Mouse (Mus musculus): ENCODE measurements around the gene Kansl2.
"Not testable (repeated sequence)": the region's sequence is repeated elsewhere in the genome, so short reads cannot be mapped to it uniquely, and the experiment has no call there.

Gene Kansl2

DNA sequence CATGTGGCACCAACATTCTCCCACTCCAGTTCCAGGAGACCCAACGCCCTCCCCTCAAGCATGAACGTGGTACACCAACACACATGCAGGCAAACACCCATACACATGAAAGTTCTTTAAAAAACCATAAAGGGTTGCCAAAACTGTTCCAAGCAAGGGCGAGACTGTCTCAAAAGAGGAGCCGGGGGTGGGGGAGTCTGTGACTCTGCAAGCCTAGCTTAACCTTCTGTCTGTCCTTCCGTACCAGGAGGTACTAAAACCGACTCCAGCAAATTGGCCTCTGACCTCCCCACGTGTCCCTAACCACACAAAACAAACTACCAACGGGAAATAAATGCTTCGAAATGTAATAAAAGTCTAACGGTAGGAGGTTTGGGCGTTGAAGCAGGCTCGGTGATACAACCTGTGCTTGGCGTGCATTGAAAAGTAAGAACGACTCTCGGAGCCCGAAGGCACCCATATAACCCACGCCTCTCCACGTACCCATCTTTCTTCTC, 981 bp downstream of the Kansl2 start:
- DNase-seq: no peak

DNA sequence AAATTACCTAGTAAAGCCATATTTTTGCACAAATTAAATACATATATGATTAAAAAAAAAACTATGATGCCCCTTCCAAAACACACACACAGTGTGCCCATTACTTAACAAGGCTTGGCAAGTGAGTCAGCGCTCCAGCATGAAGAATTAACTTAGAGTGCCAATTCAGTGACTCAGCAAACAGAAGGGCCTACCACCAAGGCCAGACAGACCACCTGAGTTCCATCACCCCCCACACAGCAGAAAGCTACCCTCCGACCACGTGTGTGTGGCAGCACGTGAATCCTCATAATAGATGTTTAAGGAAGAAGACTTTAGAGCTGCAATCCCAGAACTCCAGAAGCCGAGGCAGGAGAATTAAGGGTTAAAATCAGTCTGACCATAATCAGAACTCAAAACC, 1.8 kb downstream of the Kansl2 start:
- DNase-seq: peak; percentile 24

DNA sequence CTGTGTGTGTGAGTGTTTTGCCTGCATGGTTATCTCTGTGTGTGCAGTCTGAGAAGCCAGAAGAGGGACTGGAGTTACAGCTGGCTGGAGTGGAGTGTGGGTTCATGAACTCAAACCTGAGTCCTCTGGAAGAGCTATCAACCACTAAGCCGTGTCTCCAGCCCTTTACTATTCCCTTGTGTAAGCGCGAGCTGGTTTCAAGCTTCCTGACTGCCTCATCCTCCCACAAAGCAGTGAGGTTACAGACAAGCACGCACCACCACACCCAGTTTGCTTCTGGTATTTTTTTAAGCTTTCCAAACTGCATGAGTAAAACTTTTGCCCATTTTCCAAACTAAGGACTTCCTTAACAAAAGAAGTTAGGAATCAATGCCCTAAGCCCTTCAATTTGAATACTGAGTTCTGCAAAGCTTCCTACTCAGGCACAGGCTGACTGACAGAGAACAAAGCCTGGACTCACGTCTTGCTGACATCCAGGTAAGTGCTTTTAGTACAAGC, 5.9 kb downstream of the Kansl2 start:
- DNase-seq: no peak

DNA sequence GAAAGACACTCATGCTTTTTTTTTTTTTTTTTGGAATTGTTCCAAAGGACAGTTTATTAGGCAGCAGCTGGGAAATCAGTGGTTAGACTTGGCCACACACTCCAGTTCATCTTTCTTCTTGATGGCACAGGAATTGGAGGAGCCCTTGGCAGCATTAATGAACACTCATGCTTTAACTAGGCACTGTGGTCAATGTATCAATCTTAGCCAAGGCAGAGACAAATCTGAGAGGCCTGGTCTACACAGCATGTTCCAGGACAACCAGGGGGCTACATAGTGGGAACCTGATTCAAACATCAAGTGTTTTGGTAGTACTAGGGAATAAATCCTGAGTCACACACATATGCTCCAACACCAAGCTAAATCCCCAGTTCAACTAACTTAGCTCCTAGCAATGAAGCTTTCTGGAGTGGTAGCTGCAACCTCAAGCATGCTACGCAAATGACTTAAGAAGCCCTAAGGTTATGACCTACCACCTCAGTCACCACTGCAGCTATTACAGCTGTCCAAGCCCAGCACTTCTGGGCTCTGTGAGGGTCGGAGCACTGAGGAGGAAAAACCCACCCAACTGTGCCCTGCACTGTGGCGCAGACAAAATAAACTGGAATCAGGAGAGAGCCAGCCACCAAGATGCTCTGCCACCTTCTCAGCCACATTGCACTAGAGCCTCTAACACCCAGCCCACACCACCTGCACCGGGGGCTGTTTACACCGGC, 6.8 kb downstream of the Kansl2 start:
- DNase-seq: no peak

DNA sequence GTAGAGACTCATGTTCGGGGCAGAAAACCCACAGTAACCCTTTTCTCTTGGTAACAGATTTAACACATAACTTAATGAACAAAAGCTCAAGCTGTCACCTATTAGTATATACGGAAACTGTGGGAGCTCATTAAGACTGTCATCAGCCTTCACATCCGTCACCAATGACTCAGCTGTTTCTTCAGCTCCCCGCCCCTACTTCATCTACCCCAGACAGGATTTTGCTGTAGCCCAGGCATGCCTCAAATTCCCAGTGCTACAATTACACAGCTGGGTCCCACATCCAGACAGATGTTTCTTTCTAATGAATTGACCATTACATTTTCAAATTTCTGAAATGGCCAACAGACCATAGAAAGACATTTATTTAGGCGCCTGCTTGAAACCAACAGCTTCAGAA, 8.0 kb downstream of the Kansl2 start:
- DNase-seq: no peak

GRCm38 (mm10) chr15:98521245-98521644, 12.8 kb downstream of the Kansl2 start:
- DNase-seq: no peak

DNA sequence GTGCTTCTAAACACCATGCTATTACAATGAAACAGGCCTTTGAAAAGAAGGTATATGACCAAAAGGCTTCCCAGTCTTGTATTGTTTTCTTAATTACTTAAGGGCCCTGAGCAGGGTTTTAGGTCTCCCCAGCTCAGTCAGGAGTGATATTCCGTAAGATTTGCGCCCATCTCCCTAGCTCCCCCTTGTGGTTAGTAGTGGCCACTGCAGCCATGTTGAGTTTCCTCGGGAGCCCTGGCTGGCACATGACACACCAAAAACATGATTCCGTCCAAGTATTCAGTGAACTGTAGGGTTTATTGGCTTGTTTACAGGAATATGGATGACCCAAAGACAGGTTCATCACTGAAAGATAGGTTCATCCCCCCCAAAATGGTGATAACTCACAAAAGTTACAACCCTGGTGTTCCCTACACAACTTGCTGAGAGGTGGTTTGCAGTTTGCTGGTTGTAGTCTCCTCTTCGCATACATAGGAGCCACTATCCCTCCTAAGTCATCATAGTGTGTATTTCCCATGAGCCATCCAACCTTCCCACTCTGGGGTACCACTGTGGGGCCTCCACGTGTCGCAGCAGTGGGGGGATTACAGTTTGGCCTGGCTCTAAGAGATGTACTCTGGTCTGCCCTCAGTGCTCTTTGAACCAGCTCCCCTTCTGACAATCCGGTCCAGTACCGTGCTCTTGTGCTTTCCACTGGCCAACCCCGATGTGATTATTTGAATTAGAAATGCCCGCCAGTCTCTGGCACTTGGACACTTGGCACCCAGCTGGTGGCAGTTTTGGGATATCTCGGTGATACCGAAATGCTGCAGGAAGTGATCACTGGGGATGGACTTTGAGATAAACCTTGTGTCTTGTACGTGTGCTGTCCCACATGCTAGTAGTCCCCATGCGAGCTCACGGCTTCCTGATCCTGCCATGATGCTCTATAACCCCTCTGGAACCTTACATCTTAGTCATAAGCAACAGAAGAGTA, 16.4 kb downstream of the Kansl2 start:
- peak; percentile 30 for DNase-seq

DNA sequence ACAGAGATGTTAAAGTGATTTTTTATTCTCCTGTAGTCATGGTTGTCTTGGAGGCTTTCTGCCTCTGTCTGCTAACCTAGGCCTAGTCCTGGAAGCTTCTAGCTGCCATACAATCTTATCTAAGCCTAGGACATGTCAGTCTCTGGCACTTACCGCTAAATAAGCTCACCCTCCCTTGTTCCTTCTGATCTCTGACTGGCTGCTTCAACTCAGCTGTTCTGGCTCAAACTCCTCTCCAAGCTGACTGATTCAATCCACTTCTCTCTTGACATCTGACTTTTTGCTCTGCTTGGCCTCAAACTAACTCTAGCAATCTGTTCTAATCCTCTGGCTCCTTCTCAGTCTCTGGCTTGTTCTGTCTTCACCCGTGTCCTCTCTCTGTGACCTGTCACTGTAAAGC, 19.2 kb downstream of the Kansl2 start:
- not testable (repeated sequence) for DNase-seq

DNA sequence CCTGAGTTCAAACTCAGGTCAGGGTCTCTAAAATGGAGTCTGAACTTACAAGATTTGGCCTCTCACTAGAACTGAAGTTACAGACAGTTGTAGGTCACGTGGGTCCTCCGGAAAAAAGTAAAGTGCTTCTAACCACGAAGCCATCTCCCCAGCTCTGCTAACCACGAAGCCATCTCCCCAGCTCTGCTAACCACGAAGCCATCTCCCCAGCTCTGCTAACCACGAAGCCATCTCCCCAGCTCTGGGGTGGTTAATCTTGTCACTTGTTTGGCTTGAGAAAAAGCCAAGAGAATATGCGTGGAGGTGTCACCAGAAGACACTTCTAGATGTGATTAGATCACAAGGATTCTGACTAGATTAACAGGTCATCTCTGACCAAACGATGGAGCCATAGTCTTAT, 19.9 kb downstream of the Kansl2 start:
- no peak for DNase-seq

DNA sequence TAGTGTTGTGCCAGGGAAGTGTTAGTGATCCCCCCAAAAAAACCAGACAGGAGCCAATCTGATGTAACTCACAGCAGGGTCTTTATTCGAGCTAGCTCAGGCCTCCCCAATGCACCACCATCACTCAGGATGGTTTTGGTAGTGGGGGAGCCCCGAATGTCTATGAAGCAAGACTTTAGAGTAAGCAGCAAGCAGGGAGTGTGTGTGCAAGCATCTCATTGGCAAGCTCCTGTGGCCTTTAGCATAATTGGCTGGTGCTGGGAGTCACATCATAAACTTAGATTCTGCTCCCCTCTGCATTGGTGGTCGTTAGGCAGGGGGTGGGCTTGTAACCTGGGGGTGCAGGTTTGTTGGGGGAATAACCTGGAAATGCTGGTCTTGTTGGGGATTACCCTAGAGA, 20.4 kb downstream of the Kansl2 start:
- not testable (repeated sequence) for DNase-seq

- peak; percentile 23 for DNase-seq
These were observed 21.2 kb downstream of the Kansl2 start for GRCm38 (mm10) chr15:98512799-98513321.

- no peak for DNase-seq
These were observed 21.8 kb downstream of the Kansl2 start for GRCm38 (mm10) chr15:98512232-98512631.

- DNase-seq: no peak
These were observed 22.6 kb downstream of the Kansl2 start for GRCm38 (mm10) chr15:98511386-98511928.

GRCm38 (mm10) chr15:98510438-98511385, 23.4 kb downstream of the Kansl2 start:
- peak; percentile 40 for DNase-seq

- DNase-seq: no peak
These were observed 24.7 kb downstream of the Kansl2 start for GRCm38 (mm10) chr15:98509387-98509786.

DNA sequence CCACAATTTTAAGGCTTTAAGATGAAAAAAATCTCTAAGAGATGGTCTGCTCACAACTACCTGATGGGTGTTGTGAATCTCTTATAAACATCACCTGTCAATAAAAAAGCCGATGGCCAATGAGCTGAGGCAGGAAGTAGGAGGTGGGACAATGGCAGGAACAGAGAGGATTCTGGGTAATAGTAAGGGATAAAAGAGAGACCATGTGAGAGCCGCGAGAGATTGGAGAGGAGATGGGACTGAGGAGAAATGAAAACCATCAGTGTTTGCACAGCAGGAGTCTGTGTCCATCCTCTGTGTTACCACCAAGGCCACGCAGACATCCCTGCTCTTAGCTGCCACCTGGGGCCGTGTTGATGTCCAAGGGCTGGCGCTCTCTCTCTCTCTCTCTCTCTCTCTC, 26.7 kb downstream of the Kansl2 start:
- DNase-seq: no peak

DNA sequence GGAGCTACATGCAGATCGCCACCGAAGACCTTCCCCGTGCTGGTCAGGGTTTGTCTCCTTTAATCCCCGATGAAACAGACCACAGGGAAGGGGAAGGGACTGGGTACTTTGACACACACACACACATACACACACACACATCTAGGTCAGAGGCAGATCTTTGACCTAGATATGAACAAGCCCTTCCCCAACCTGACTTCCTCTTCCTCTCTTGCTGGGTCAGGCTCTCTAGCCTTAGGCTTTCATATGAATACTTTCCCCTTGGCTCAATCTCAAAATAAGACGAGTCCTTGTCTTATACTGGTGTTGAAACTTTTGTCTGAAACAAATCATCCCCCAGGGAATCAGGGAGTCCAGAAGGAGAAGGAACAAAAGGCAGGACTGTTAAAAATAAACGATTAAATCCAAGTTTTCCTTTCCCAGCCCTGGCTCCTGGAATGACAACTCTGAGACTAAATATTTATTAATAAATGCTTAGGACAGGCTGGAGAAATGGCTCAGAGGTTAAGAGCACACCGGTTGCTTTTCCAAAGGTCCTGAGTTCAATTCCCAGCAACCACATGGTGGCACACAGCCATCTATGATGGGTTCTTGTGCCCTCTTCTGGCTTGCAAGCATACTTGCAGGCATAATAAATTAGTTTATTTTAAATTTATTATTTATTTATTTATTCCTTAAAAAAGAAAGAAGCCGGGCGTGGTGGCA, 27.7 kb downstream of the Kansl2 start:
- no peak for DNase-seq

DNA sequence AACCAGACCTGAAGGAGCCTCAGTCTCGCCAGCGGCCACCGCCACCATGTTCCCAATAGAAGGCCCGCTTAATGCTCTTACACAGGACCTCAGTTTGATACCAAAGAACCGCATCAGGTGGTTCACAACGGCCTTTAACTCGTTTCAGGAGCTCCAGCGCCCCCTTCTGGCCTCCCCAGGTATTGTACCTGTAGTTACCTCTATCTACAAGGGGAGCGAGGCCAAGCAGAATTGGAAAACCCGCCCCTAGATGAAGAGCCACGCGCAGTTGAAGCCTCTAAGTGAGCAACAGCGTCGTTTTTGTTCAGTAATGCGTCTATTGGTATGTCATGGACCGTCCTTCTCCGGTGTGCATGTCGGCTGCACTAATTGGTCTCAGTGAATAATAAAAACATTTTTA, 29.6 kb downstream of the Kansl2 start:
- peak; percentile 40 for DNase-seq

- no peak for DNase-seq
These were observed 30.7 kb downstream of the Kansl2 start for GRCm38 (mm10) chr15:98503317-98503716.

DNA sequence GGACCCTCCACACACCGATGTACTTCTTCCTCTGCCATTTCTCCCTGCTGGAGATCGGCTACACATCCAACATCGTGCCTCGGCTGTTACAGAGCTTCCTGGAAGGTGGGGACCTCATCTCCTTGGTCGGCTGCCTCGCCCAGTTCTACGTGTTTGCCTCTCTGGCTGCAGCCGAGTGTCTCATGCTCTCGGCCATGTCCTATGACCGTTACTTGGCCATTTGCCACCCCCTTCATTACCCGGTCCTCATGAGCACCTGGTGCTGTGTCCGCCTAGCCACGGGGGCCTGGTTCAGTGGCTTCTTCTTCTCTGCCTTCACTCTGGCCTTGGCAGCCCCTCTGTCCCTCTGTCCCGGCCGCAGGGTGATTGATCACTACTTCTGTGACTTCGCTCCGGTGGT, 36.4 kb downstream of the Kansl2 start:
- DNase-seq: no peak

DNA sequence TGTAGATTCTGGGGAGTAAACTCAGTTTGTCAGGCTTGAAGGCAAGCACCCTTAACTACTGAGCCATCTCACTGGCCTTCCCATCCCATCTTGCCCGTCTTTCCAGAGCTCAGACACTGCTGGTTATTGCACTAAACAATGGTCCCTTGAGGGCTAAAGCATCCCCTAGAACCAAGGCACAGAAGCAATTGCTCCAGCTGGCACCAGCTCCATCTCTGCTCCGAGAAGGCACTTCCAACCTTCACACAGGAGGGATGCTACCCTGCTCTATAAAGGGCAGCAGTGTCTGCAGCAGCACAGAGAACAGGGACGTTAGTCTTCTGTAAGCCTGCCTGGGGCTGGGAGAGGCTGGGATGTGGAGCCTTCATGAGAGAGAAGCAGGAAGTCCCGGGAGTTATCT, 42.0 kb downstream of the Kansl2 start, which contains the start of gene Olfr279:
TSS of gene Olfr279 (plus strand) at position 301 of the 400 bp plus-strand sequence.
- DNase-seq: no peak

Data from right cerebral cortex, postnatal 25 days (tissue).